Mouse (Mus musculus) limb, embryonic 12.5 days (tissue): ENCODE results near the gene Cdk17. TPM values are rescaled to one million over a fixed set of nuclear protein-coding genes. Genes with fewer than 3 reads are reported as not detected.

Source experiments
- ATAC-seq: fragments of 200-750 bp; cut with Nextera tagmentation; 2 replicates; pipeline ENCODE4 v1.8.0; 2017; ENCODE audit warnings: low read depth, moderate TSS enrichment; ENCODE audit not compliant: insufficient number of reproducible peaks, insufficient read depth, low FRiP score, low TSS enrichment
- H3K27ac ChIP-seq: fragments of 300-500 bp; sonication (generic); 2 replicates; pipeline ENCODE4 v1.5.1; 2016; ENCODE audit warnings: mild to moderate bottlenecking, moderate library complexity
- H3K27me3 ChIP-seq: fragments of 300-500 bp; sonication (generic); 2 replicates; pipeline ENCODE4 v1.6.1; 2016; ENCODE audit warnings: mild to moderate bottlenecking, moderate library complexity
- H3K36me3 ChIP-seq: fragments of 300-500 bp; sonication (generic); 2 replicates; pipeline ENCODE4 v1.6.1; 2016; ENCODE audit warnings: mild to moderate bottlenecking, moderate library complexity
- H3K4me1 ChIP-seq: fragments of 300-500 bp; sonication (generic); replicated peaks from 2 replicates; pipeline ENCODE4 v1.6.1; 2016
- H3K4me2 ChIP-seq: fragments of 300-500 bp; sonication (generic); 2 replicates; pipeline ENCODE4 v1.6.1; 2016; ENCODE audit warnings: mild to moderate bottlenecking, moderate library complexity
- H3K4me3 ChIP-seq: fragments of 300-500 bp; sonication (generic); replicated peaks from 2 replicates; pipeline ENCODE4 v1.5.1; 2016; ENCODE audit warnings: mild to moderate bottlenecking
- H3K9ac ChIP-seq: fragments of 300-500 bp; sonication (generic); replicated peaks from 2 replicates; pipeline ENCODE4 v1.6.1; 2016; ENCODE audit warnings: mild to moderate bottlenecking, moderate library complexity
- H3K9me3 ChIP-seq: fragments of 300-500 bp; sonication (generic); 2 replicates; pipeline ENCODE4 v1.6.1; 2016; ENCODE audit warnings: mild to moderate bottlenecking, moderate library complexity
- WGBS: fragments of 180-500 bp; shearing (Covaris S2); methylation state at CpG from one replicate; pipeline ENCODE4 v1.1.7; 2016; 5-methylcytosine and 5-hydroxymethylcytosine counted together
- microRNA counts: library from miRNA; unstranded; fragments of <30 nt; microRNA quantifications from one replicate; lab custom pipeline; 2017
- microRNA-seq: library from miRNA; unstranded; fragments of <30 nt; microRNA quantifications from one replicate; pipeline ENCODE4, GENCODE M21; 2017
- polyA plus RNA-seq: library from polyadenylated mRNA; unstranded; fragments of >200 nt; fragmentation: Nextera tagmentation; extraction: Ambion mirVana; gene quantifications from 2 replicates; pipeline ENCODE4 v1.2.1, GENCODE M21; 2016

Cdk17 gene
- polyA plus RNA-seq, 1 experiment from 2014 or later, result 22.2 TPM

DNA sequence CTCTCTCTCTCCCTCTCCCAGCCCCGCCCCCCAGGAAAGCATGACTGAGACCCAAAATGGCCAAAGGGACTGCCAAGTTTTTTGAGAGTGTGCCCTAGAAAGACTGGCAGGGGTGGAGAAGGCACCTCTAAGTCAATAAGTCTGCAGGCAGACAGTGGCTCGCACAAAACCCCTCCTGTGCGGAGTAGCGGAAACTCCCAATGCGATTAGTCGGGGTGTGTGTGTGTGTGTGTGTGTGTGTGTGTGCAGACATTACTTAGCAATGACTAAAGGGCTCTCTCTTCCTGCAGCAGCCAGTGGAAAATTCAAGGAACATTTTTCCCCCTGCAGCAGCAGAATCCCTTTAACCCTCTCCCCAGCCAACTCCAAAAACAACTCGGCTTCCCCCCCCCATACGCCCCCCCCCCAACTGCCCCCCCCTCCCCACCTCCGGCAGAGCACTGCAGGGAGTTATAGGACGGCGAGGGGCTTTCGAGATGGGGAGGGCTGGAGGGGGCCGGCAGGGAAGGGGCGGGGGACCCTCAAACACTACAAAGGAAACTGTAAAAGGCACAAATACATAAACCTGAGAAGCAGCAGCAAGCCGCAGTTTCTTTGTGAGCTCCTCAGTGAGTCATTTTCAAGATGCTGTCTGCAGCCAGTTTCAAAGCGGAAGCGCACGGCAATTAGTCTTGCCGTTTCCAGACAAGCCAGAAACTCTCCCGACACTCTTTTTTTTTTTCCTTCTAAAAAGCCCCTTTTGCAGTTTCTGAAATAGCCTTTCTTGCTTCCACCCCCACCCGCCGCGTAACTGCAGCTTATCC, 148.7 kb downstream of the Cdk17 start:
- 1% methylated on average over 20 of the region's 23 CpGs for WGBS
- no peaks in the 10 kb centered on the region for H3K9me3 ChIP-seq
- H3K36me3 ChIP-seq, result no peaks in the 10 kb centered on the region
- peak overlapping the region; percentile 84 for H3K4me3 ChIP-seq
- peak overlapping the region; percentile 100 for H3K27ac ChIP-seq
- peaks cover 52% of the 10 kb centered on the region for H3K4me1 ChIP-seq
- H3K27me3 ChIP-seq, result no peaks in the 10 kb centered on the region
- peak overlapping the region; percentile 69 for H3K4me2 ChIP-seq
- peak overlapping the region; percentile 97 for H3K9ac ChIP-seq
- peak; percentile 54 for ATAC-seq

- peak overlapping the region; percentile 84 for H3K4me3 ChIP-seq
- peaks cover 49% of the 10 kb centered on the region for H3K4me1 ChIP-seq
- under 1% methylated on average over 43 of the region's 43 CpGs for WGBS
- 0 out of 2 replicates have a peak, but pooled peaks have one; percentile 16 for ATAC-seq
- peak overlapping the region; percentile 100 for H3K27ac ChIP-seq
- peak overlapping the region; percentile 97 for H3K9ac ChIP-seq
- no peaks in the 10 kb centered on the region for H3K27me3 ChIP-seq
- H3K9me3 ChIP-seq, result no peaks in the 10 kb centered on the region
- H3K4me2 ChIP-seq, result peak overlapping the region; percentile 69
- no peaks in the 10 kb centered on the region for H3K36me3 ChIP-seq
These were observed 149.4 kb downstream of the Cdk17 start for GRCm38 (mm10) chr10:93309934-93310621.

DNA sequence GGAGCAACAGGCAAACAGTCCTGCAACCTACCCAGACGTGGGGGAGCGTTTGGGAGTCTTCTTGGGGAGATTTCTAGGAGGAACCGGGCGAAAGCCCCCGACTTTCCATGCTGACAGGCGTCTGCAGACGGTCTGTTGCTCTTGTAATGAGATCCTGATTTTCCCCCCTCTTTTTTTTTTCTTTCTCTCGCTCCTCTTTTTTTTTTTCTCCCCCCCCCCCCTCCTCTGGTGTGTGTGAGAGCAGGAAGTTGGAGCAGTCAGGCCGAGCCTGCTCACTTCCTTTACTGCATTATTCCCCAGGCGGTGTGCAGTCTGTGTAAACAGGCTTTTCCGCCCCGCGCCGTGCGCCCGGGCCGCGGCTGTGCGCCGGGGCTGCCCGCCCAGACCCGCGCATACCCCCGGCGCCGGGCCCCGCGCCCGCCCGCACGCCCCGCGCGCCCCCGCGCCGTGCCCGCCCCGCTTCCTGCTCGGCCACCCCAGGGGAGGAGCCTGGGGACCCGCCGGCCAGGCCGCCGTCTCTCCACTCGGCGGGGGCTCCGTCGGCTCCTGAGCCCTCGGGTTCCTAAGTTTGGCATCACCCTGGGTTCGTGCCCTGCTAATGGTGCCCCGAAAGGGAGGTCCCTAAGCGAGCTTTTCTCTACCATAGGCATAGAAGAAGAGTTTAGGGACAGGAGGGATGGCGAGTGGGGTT, 150.2 kb downstream of the Cdk17 start, which contains the start of gene Elk3:
Elk3 (minus strand) TSS at position 415 of the 691 bp plus-strand sequence.
- peak within 1 kb of the TSS; percentile 97 for H3K9ac ChIP-seq
- no peaks in the 10 kb centered on the region for H3K9me3 ChIP-seq
- H3K27me3 ChIP-seq, result no peaks in the 10 kb centered on the region
- peaks cover 42% of the 10 kb centered on the region for H3K4me1 ChIP-seq
- peak within 1 kb of the TSS; percentile 100 for H3K27ac ChIP-seq
- peak within 1 kb of the TSS; percentile 84 for H3K4me3 ChIP-seq
- H3K4me2 ChIP-seq, result peak within 1 kb of the TSS; percentile 69
- ATAC-seq, result peak; percentile 67
- no peaks in the 10 kb centered on the region for H3K36me3 ChIP-seq
- WGBS, result 2% methylated on average over 52 of the region's 53 CpGs

- Histone ChIP-seq H3K27me3 (no peaks in the 10 kb centered on the region), H3K36me3 (no peaks in the 10 kb centered on the region), H3K4me1 (peaks cover 36% of the 10 kb centered on the region), H3K4me3 (peak overlapping the region; percentile 84), H3K9ac (no peak overlapping the region), H3K9me3 (no peaks in the 10 kb centered on the region), H3K27ac (peak overlapping the region; percentile 100), H3K4me2 (peak overlapping the region; percentile 69)
- ATAC-seq, result peak; percentile 32; the same call in 1 of the 2 replicates
- 7% methylated on average over 4 of the region's 4 CpGs for WGBS
These were observed 150.9 kb downstream of the Cdk17 start for GRCm38 (mm10) chr10:93311576-93311975.

MicroRNAs encoded within 50 kb of the gene (microRNA counts, 519-probe panel; counts per million panel counts)
- microRNA mmu-miR-1931 (lab: Ali Mortazavi, UCI), result not detected

Small RNAs within 50 kb of the gene (microRNA-seq; reads per million reads assigned to microRNA genes)
- 1.2 reads per million for gene Mir1931

Other genes starting within 250 kb of the Cdk17 start
- gene Cfap54, start 79.3 kb upstream of the Cdk17 start, polyA plus RNA-seq, result 0.19 and 0.48 TPM in 2 replicates
- gene Elk3, start 150.3 kb downstream of the Cdk17 start, polyA plus RNA-seq, result 47.2 and 47.8 TPM in 2 replicates